Mouse (Mus musculus) midbrain, embryonic 12.5 days (tissue): ENCODE measurements around the gene Cacna1c. TPM values are rescaled to one million over a fixed set of nuclear protein-coding genes. Genes with fewer than 3 reads are reported as not detected.

Experiments
- polyA plus RNA-seq: library from polyadenylated mRNA; unstranded; fragments of >200 nt; fragmentation: Nextera tagmentation; extraction: Ambion mirVana; gene quantifications from 2 replicates; pipeline ENCODE4 v1.2.1, GENCODE M21; 2016

The Cacna1c gene
- polyA plus RNA-seq, 1 experiment from 2014 or later: 5.1 TPM

Other genes with a start within 250 kb of the Cacna1c start
- gene Dcp1b, start 21.2 kb downstream of the Cacna1c start, polyA plus RNA-seq: 14.4 and 14.9 TPM in 2 replicates
- gene Cacna2d4, start 40.1 kb upstream of the Cacna1c start, polyA plus RNA-seq: 0.14 and 0.15 TPM in 2 replicates
- gene Lrtm2, start 134.3 kb upstream of the Cacna1c start, polyA plus RNA-seq: 0.54 and 0.60 TPM in 2 replicates
- gene Adipor2, start 221.3 kb upstream of the Cacna1c start, polyA plus RNA-seq: 36.6 and 37.6 TPM in 2 replicates